Mouse (Mus musculus): ENCODE data around the gene Rasl11a. TPM values are rescaled to one million over a fixed set of nuclear protein-coding genes. Genes with fewer than 3 reads are reported as not detected.

Rasl11a gene
- polyA plus RNA-seq, 1 experiment from 2014 or later = 8.2 TPM

GRCm38 (mm10) chr5:146818906-146819623 lies 25.8 kb upstream of the Rasl11a start:
- no peaks in the 10 kb centered on the region for H3K27me3 ChIP-seq (ENCODE audit: control insufficient read depth, insufficient read depth, low read length)
- no peak overlapping the region for H3K4me2 ChIP-seq (ENCODE audit: low read length)
- WGBS = 76% methylated on average over 8 of the region's 8 CpGs

GRCm38 (mm10) chr5:146823005-146823404 lies 21.9 kb upstream of the Rasl11a start:
- no peaks in the 10 kb centered on the region for H3K9me3 ChIP-seq (ENCODE audit: control insufficient read depth, low read length)
- H3K9ac ChIP-seq (replicated peaks; ENCODE audit: low read length) = no peak overlapping the region
- 88% methylated on average over 5 of the region's 5 CpGs for WGBS
- H3K4me2 ChIP-seq (ENCODE audit: low read length) = no peak overlapping the region
- no peak overlapping the region for H3K27ac ChIP-seq (replicated peaks; ENCODE audit: low read depth, low read length)
- ATAC-seq (ENCODE audit: low FRiP score, low TSS enrichment) (no peak), DNase-seq (no peak)
- H3K4me1 ChIP-seq (ENCODE audit: control insufficient read depth, insufficient read depth, low read length) = no peaks in the 10 kb centered on the region
- H3K36me3 ChIP-seq (ENCODE audit: control insufficient read depth, insufficient read depth, low read length) = no peaks in the 10 kb centered on the region
- no peak overlapping the region for H3K4me3 ChIP-seq (replicated peaks; ENCODE audit: low read depth, low read length)
- H3K27me3 ChIP-seq (ENCODE audit: control insufficient read depth, insufficient read depth, low read length) = no peaks in the 10 kb centered on the region

More at GRCm38 (mm10) chr5:146818906-146819623, 25.8 kb upstream of the Rasl11a start:
- Histone ChIP-seq H3K4me1 (ENCODE audit: control insufficient read depth, insufficient read depth, low read length) (no peaks in the 10 kb centered on the region), H3K4me3 (replicated peaks; ENCODE audit: low read depth, low read length) (no peak overlapping the region), H3K36me3 (ENCODE audit: control insufficient read depth, insufficient read depth, low read length) (no peaks in the 10 kb centered on the region), H3K27ac (replicated peaks; ENCODE audit: low read depth, low read length) (no peak overlapping the region), H3K9me3 (ENCODE audit: control insufficient read depth, low read length) (no peaks in the 10 kb centered on the region), H3K9ac (replicated peaks; ENCODE audit: low read length) (no peak overlapping the region)
- ATAC-seq (ENCODE audit: low FRiP score, low TSS enrichment) (no peak), DNase-seq (no peak)

DNA sequence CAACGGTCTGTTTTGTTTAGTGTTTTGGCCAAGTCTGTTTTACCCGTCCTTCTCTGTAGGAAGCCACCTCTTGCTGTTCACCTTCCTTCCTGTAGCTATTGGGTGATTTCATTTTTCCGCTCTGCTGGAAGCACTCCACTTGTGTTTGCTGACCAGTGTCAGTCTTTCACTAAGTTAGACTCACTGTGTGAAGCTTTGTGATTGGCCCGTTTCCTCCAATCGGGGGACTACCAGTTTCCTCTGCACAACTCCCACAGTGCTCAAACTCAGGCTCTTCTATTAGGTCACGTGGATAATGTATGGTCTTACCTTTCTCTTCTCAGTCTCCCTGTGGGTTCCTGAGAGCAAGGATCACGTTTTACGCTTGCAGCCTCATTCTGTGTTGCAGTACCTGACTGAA lies 15.3 kb upstream of the Rasl11a start:
- DNase-seq (no peak), ATAC-seq (ENCODE audit: low FRiP score, low TSS enrichment) (no peak)
- H3K4me2 ChIP-seq (ENCODE audit: low read length) = no peak overlapping the region
- no peaks in the 10 kb centered on the region for H3K9me3 ChIP-seq (ENCODE audit: control insufficient read depth, low read length)
- H3K36me3 ChIP-seq (ENCODE audit: control insufficient read depth, insufficient read depth, low read length) = peaks cover 3% of the 10 kb centered on the region; the same call in 1 of the 2 replicates
- H3K9ac ChIP-seq (replicated peaks; ENCODE audit: low read length) = no peak overlapping the region
- peaks cover 13% of the 10 kb centered on the region for H3K4me1 ChIP-seq (ENCODE audit: control insufficient read depth, insufficient read depth, low read length)
- 63% methylated on average over 8 of the region's 8 CpGs for WGBS
- no peaks in the 10 kb centered on the region for H3K27me3 ChIP-seq (ENCODE audit: control insufficient read depth, insufficient read depth, low read length)
- H3K27ac ChIP-seq (replicated peaks; ENCODE audit: low read depth, low read length) = no peak overlapping the region
- H3K4me3 ChIP-seq (replicated peaks; ENCODE audit: low read depth, low read length) = no peak overlapping the region

DNA sequence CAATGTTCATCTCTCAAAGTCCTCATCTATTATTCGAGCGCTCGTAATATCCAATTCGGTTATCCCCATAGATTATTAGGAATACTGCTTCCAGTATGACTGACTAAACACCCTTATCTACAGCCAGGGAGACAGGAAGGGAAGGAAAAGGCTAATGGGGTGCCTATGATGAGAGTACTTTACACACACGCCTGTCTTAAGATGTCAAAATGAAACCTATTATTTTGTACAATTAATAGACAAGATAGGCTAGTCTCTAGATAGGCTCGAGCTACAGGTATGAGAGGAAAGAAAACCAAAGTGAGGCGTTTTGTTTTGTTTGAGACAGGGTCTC lies 12.5 kb upstream of the Rasl11a start:
- H3K36me3 ChIP-seq (ENCODE audit: control insufficient read depth, insufficient read depth, low read length) = peaks cover 32% of the 10 kb centered on the region
- 53% methylated on average over 7 of the region's 7 CpGs for WGBS
- peak overlapping the region; percentile 87 for H3K27ac ChIP-seq (replicated peaks; ENCODE audit: low read depth, low read length)
- no peak for ATAC-seq (ENCODE audit: low FRiP score, low TSS enrichment)
- DNase-seq = no peak
- H3K4me1 ChIP-seq (ENCODE audit: control insufficient read depth, insufficient read depth, low read length) = peaks cover 13% of the 10 kb centered on the region
- H3K4me2 ChIP-seq (ENCODE audit: low read length) = peak overlapping the region; percentile 88
- no peaks in the 10 kb centered on the region for H3K9me3 ChIP-seq (ENCODE audit: control insufficient read depth, low read length)
- no peaks in the 10 kb centered on the region for H3K27me3 ChIP-seq (ENCODE audit: control insufficient read depth, insufficient read depth, low read length)
- H3K9ac ChIP-seq (replicated peaks; ENCODE audit: low read length) = peak overlapping the region; percentile 88
- H3K4me3 ChIP-seq (replicated peaks; ENCODE audit: low read depth, low read length) = peak overlapping the region; percentile 88

DNA sequence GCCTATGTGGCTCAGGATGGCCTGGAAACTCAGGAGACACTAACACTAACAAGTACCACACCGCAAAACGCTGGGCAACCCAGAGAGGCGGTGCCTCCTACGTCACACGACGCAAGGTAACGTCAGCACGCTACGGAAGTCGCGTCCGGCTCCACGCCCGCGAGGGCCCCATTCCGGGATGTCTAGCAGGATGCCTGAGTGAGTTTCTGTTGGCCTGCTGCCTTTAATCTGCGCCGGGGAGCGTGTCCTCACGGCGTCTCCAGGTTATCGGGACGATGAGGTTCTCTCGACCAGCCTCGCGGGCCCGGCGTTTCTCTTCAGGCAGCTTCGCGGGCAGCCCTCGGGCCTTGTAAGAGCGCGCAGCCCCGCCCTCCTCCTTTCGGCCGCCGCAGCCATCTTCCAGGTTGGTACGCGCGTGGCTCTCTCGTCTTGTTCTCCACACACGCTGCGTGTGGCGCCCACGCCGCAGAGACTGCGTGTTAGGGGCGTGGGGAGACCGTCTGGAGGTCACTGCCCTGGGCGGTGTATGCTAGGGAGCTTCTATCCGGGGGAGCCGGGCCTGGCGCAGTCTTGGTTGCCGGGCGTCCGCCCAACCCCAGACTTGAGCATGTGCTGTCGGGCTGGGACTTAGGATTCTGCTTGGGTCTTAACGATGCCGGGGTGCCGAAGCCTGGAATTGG lies 12.0 kb upstream of the Rasl11a start, which contains the start of gene Rpl21:
Gene Rpl21, plus strand, starts transcription at position 122 of the 680 bp plus-strand sequence.
- H3K27ac ChIP-seq (replicated peaks; ENCODE audit: low read depth, low read length) = peak within 1 kb of the TSS; percentile 87
- H3K4me1 ChIP-seq (ENCODE audit: control insufficient read depth, insufficient read depth, low read length) = peaks cover 13% of the 10 kb centered on the region
- peak within 1 kb of the TSS; percentile 88 for H3K4me2 ChIP-seq (ENCODE audit: low read length)
- ATAC-seq (ENCODE audit: low FRiP score, low TSS enrichment) (peak; percentile 99), DNase-seq (peak; percentile 98)
- under 1% methylated on average over 60 of the region's 60 CpGs for WGBS
- H3K9me3 ChIP-seq (ENCODE audit: control insufficient read depth, low read length) = no peaks in the 10 kb centered on the region
- H3K36me3 ChIP-seq (ENCODE audit: control insufficient read depth, insufficient read depth, low read length) = peaks cover 37% of the 10 kb centered on the region
- H3K27me3 ChIP-seq (ENCODE audit: control insufficient read depth, insufficient read depth, low read length) = no peaks in the 10 kb centered on the region
- H3K9ac ChIP-seq (replicated peaks; ENCODE audit: low read length) = peak within 1 kb of the TSS; percentile 88
- peak within 1 kb of the TSS; percentile 88 for H3K4me3 ChIP-seq (replicated peaks; ENCODE audit: low read depth, low read length)

- Histone ChIP-seq H3K4me3 (replicated peaks; ENCODE audit: low read depth, low read length) (peak overlapping the region; percentile 88), H3K27ac (replicated peaks; ENCODE audit: low read depth, low read length) (no peak overlapping the region), H3K36me3 (ENCODE audit: control insufficient read depth, insufficient read depth, low read length) (peaks cover 45% of the 10 kb centered on the region), H3K4me1 (ENCODE audit: control insufficient read depth, insufficient read depth, low read length) (peaks cover 13% of the 10 kb centered on the region), H3K27me3 (ENCODE audit: control insufficient read depth, insufficient read depth, low read length) (no peaks in the 10 kb centered on the region), H3K9me3 (ENCODE audit: control insufficient read depth, low read length) (no peaks in the 10 kb centered on the region), H3K4me2 (ENCODE audit: low read length) (peak overlapping the region; percentile 88), H3K9ac (replicated peaks; ENCODE audit: low read length) (peak overlapping the region; percentile 88)
- ATAC-seq (ENCODE audit: low FRiP score, low TSS enrichment) = no peak
- 27% methylated on average over 8 of the region's 8 CpGs for WGBS
- no peak for DNase-seq
Observed at GRCm38 (mm10) chr5:146833673-146834201, 11.1 kb upstream of the Rasl11a start.

DNA sequence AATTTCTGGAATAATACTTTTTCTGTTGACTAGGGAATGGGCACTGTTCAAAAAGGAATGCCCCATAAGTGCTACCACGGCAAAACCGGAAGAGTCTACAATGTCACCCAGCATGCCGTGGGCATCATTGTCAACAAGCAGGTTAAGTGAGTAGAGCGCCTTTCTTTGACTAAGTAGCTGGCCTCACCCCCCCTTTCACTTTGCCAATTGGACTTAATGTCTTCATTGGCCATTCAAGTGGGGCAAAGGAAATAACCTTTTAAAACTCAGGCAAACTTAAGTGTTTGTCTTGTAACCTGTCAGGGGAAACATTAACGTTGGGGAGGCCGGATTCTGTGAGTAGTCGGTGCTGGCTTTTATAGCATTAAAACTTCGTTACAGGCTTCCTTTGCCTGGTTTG lies 9.9 kb upstream of the Rasl11a start:
- Histone ChIP-seq H3K4me1 (ENCODE audit: control insufficient read depth, insufficient read depth, low read length) (peaks cover 13% of the 10 kb centered on the region), H3K9ac (replicated peaks; ENCODE audit: low read length) (no peak overlapping the region), H3K4me3 (replicated peaks; ENCODE audit: low read depth, low read length) (no peak overlapping the region), H3K4me2 (ENCODE audit: low read length) (no peak overlapping the region), H3K27ac (replicated peaks; ENCODE audit: low read depth, low read length) (no peak overlapping the region), H3K36me3 (ENCODE audit: control insufficient read depth, insufficient read depth, low read length) (peaks cover 50% of the 10 kb centered on the region), H3K27me3 (ENCODE audit: control insufficient read depth, insufficient read depth, low read length) (no peaks in the 10 kb centered on the region), H3K9me3 (ENCODE audit: control insufficient read depth, low read length) (no peaks in the 10 kb centered on the region)
- 92% methylated on average over 8 of the region's 8 CpGs for WGBS
- DNase-seq (no peak), ATAC-seq (ENCODE audit: low FRiP score, low TSS enrichment) (no peak)

GRCm38 (mm10) chr5:146837967-146838720 lies 6.7 kb upstream of the Rasl11a start:
- Histone ChIP-seq H3K9me3 (ENCODE audit: control insufficient read depth, low read length) (no peaks in the 10 kb centered on the region), H3K27ac (replicated peaks; ENCODE audit: low read depth, low read length) (no peak overlapping the region), H3K27me3 (ENCODE audit: control insufficient read depth, insufficient read depth, low read length) (no peaks in the 10 kb centered on the region), H3K4me1 (ENCODE audit: control insufficient read depth, insufficient read depth, low read length) (peaks cover 8% of the 10 kb centered on the region), H3K4me2 (ENCODE audit: low read length) (no peak overlapping the region), H3K36me3 (ENCODE audit: control insufficient read depth, insufficient read depth, low read length) (peaks cover 50% of the 10 kb centered on the region), H3K9ac (replicated peaks; ENCODE audit: low read length) (no peak overlapping the region), H3K4me3 (replicated peaks; ENCODE audit: low read depth, low read length) (no peak overlapping the region)
- 67% methylated on average over 7 of the region's 7 CpGs for WGBS
- no peak for ATAC-seq (ENCODE audit: low FRiP score, low TSS enrichment)
- no peak for DNase-seq

Measured in midbrain, embryonic 14.5 days (tissue).